Mouse (Mus musculus) frontal cortex, adult 2 months (tissue): Measurements from ENCODE around the gene Gna11. TPM values are rescaled to one million over a fixed set of nuclear protein-coding genes. Genes with fewer than 3 reads are reported as not detected.

Source experiments
- DNase-seq, 2 experiments: peaks; one replicate each; pipeline ENCODE4 v3.0.0; 2022; ENCODE audit warnings: low spot score in 1 of 2; ENCODE audit errors: extremely low spot score in 1 of 2
- polyA plus RNA-seq: library from polyadenylated mRNA; depleted of rRNA; stranded (reverse); fragments of >200 nt; gene quantifications from 2 replicates; pipeline ENCODE4 v1.2.3, GENCODE M21; 2012

Gna11 gene
- polyA plus RNA-seq, 1 experiment, result 147 TPM

DNA sequence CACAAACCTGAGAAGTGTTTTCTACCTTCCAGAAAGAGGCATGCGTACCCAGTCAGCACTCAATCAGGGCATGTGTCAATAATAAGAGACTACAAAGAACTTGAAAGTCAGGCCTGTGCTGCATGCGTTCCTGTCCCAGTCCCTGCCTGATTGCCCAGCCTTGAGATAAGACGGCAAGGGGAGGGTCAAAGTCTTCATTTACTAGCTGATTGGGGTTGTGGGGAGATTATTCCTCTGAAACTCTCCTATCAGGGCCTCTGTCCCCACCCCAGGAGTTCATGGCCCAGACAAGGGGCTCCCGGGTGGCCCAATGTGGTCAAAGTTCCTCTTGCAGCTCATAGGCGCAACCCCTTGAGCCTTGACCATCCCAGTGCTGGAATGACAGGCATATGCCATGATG, 1.3 kb upstream of the Gna11 start:
- DNase-seq, result no peak

DNA sequence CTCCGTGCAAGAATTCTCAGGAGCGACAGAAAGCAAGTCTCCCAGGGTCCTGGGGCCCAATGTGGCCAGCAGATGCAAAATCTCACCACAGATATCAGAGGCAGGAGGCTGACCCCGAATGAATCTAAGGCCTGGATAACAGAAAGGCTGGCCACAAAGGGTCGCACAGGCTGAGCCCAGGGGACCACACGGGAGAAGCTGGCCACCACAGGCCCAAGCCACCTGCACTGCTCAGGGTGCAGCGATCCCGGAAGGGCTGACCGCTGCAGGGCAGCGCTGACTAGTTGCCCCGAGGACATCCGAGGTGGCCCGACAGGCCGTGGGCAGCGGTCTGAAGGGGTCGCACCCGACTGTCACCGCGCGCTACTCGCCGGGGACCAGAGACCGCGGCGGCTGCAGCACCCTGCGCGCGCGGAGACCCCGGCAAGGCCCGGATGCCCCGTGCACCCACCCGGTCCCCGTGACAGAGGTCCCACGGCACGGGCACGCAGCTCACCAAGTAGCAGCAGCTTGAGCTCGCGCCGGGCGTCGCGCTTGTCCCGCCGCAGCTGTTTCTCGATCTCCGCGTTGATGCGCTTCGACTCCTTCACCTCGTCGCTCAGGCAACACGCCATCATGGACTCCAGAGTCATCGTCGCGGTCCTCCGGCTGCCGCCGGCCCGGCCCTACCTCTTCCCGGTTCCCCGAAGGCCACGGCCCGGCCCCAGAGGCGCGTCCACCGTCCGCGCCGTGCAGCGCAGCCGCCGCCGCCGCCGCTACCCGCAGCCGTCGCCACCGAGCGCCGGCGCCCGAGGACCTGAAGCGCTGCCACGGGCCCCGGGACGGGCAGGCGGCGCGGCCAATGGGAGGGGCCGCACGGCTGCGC, 462 bp downstream of the Gna11 start:
- no peak for DNase-seq

- no peak for DNase-seq
Measured at GRCm38 (mm10) chr10:81543633-81544032, 1.4 kb downstream of the Gna11 start.

DNA sequence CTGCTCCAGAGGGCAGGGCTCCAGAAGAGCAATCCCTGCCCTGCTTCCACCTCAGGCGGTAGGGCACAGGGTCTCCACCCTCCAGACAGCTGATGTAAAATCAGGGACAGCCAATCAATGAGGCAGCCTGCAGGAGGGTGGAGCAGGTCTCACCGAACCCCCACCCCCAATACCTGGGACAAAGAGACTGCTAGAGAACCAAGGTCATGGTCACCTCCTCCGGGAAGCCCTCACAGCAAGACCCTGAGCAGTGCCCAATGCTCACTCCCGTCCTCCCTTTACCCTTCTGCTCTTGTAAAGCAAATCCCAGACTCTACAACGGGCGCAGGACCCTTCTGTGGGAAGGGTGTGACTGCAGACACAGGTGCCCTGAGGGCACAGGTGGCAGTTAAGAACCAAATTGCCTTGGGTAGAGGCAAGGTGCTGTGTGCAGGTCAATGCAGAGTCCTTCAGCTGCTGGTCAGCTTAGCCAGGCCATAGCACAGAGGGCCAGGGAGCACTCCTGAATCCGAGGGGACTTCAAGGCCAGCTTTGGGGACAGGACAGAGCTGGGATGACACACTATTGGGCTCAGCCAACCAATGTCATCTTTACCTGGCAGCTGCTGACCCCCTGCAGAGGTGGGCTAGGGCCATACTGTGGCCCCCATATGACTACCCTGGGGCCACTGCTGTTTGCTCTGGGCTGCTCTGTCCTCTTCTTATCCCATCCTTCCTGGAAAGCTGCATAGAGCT, 2.1 kb downstream of the Gna11 start:
- DNase-seq, result no peak

GRCm38 (mm10) chr10:81541803-81542202, 3.2 kb downstream of the Gna11 start:
- DNase-seq, result no peak

- DNase-seq, result no peak
Measured at GRCm38 (mm10) chr10:81541363-81541762, 3.6 kb downstream of the Gna11 start.

GRCm38 (mm10) chr10:81538321-81539048, 6.5 kb downstream of the Gna11 start:
- peak in 1 of 2 experiments; percentile 49 for DNase-seq

DNA sequence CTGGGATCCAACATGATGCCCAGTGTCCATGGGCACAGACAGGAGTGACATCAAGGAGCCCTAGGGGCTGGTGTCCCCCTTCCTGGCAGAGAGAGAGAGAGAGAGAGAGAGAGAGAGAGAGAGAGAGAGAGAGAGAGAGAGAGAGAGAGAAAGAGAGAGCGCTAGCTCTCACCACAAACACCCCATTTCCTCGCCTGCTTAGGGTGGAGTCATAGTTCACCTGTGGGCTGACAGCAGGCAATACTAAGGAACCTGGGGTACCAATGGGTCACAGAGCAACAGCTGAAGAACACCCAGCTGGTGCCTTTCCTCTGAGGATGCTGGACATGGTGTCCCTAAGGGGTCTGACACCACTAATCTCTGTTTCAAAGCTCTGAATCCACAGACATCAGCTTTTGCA, 7.6 kb downstream of the Gna11 start:
- no peak for DNase-seq

DNA sequence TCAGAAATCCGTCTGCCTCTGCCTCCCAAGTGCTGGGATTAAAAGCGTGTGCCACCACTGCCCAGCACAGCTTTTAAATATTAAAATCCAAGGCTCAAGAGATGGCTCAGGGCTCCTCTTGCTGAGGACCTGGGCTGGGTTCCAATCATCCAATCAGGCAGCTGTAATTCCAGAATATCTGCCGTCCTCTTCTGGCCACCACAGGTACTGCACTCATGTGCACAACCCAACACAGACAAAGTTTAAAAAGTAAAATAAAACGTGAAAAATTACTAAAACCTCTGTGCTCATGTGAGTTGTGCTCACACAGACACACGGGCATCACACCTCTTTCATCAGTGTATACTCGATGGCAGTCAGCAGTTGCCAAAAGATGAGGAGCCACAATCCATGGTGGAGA, 8.3 kb downstream of the Gna11 start:
- DNase-seq, result no peak

GRCm38 (mm10) chr10:81534826-81535225, 10.2 kb downstream of the Gna11 start:
- no peak for DNase-seq

DNA sequence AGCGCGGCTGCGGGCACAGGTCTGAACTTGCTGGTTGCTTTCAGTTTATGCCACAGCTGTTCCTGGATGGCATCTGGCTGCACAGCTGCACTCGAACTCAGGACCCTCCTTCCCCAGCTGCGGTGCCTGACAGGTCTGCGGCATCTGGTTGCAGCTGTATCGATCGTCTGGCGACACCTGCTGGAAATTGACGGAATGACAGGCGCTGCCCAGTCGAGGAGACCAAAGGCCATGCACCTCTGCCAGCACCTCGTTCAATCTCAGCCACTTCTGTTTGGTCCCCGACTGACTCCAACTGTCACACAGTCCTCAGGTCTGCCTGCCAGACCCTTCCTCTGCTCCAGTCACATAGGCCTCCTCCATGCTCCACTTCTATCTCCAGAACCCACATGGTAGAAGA, 18.2 kb downstream of the Gna11 start:
- peak in 1 of 2 experiments; percentile 82 for DNase-seq

DNA sequence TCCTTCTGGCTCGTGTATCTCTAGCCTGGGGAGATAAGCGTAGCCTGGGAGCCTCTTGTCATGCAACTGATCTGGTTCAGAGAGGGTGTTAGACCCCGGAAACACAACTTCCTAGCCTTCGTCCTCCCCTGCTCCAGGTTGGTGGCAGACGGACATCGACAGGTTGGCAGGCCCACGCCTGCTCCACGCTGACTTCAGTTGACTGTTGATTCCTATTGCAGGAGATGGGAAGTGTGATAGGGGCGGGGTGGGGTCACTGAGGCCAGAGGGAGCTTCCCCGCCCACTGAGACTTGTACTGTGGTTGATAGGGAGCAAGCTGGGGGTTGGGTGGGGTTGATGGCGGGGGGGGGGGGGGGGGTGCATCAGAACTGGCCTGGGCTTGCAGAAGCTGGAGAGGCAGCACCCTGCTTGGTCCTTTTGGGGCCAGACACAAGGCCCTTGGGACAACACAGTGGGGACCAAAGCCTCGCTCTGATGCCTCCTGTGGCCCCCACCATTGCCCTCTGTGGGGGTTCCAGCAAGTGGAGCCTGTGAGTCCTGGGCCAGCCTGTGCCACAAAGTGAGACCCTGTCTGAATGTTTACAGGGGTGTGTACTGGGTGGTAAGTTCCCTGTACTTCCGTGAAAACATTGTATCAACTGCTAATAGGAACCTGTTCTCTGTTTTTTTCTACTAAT, 19.8 kb downstream of the Gna11 start:
- no peak for DNase-seq

GRCm38 (mm10) chr10:81524051-81524605, 20.9 kb downstream of the Gna11 start, which contains the start of gene Gna15:
Gna15 (minus strand) TSS chr10:81524225.
- no peak for DNase-seq

DNA sequence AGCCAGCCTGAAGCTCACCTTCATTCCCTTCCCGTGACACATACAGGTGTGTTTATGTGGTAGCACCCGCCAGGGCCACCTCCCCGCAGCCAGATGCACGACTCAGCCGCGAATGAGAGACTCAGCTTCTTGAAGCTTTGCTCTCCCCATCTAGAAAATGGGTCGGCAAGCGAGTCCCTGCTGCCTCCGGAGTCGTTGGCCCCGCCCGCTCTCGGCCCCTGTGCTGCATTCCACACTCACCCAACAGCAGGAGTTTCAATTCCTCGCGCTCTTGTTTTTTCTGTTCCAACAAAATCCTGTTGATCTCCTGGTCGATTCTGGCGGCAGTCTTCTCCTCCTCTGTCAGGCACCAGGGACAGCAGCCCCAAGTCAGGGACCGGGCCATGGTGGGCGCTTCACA, 21.4 kb downstream of the Gna11 start:
- no peak for DNase-seq

GRCm38 (mm10) chr10:81523142-81523541, 21.8 kb downstream of the Gna11 start:
- no peak for DNase-seq

- no peak for DNase-seq
Measured at GRCm38 (mm10) chr10:81519978-81520365, 25.0 kb downstream of the Gna11 start.

GRCm38 (mm10) chr10:81519227-81519977, 25.6 kb downstream of the Gna11 start:
- no peak for DNase-seq

GRCm38 (mm10) chr10:81518546-81518945, 26.4 kb downstream of the Gna11 start:
- peak in 1 of 2 experiments; percentile 71 for DNase-seq

DNA sequence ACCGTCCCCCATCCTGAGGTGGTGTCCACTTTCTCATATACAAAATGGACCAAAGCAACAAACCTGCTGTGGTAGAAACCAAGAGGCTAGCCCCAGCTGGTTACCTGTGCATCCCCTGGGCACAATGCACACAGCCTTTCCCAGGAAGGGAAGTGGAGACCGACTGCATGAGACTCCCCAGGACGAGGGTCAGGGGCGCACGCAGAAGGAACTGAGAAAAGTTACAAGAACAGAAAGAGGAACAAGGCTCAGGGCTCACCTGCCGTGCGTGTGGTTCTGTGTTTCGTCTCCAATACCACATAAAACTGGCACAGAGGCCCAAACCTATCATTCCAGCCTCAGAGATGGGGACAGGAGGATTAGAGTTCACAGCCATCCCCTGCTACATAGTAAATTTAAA, 27.8 kb downstream of the Gna11 start:
- DNase-seq, result no peak

- DNase-seq, result no peak
Measured at GRCm38 (mm10) chr10:81513798-81514197, 31.2 kb downstream of the Gna11 start.
